Mouse (Mus musculus) embryonic facial prominence, embryonic 10.5 days (tissue): Measurements from ENCODE around the gene Pramel5. TPM values are rescaled to one million over a fixed set of nuclear protein-coding genes. Genes with fewer than 3 reads are reported as not detected.
"Not testable (repeated sequence)": the region's sequence is repeated elsewhere in the genome, so short reads cannot be mapped to it uniquely, and the experiment has no call there.

ENCODE experiments used
- DNase-seq: peaks from one replicate; pipeline ENCODE4 v3.0.0-alpha.2; 2017; ENCODE audit warnings: low spot score
- H3K27ac ChIP-seq: fragments of 300-500 bp; sonication (generic); replicated peaks from 2 replicates; pipeline ENCODE4 v1.5.1; 2016; ENCODE audit warnings: mild to moderate bottlenecking
- H3K27me3 ChIP-seq: fragments of 300-500 bp; sonication (generic); replicated peaks from 2 replicates; pipeline ENCODE4 v1.6.1; 2016; ENCODE audit warnings: low read depth, mild to moderate bottlenecking; ENCODE audit not compliant: poor library complexity, severe bottlenecking
- H3K36me3 ChIP-seq: fragments of 300-500 bp; sonication (generic); replicated peaks from 2 replicates; pipeline ENCODE4 v1.6.1; 2016; ENCODE audit warnings: mild to moderate bottlenecking, moderate library complexity
- H3K4me1 ChIP-seq: fragments of 300-500 bp; sonication (generic); 2 replicates; pipeline ENCODE4 v1.6.1; 2016
- H3K4me3 ChIP-seq: fragments of 300-500 bp; sonication (generic); 2 replicates; pipeline ENCODE4 v1.5.1; 2016; ENCODE audit warnings: mild to moderate bottlenecking, moderate library complexity
- H3K9me3 ChIP-seq: fragments of 300-500 bp; sonication (generic); 2 replicates; pipeline ENCODE4 v1.6.1; 2016; ENCODE audit warnings: mild to moderate bottlenecking
- WGBS: fragments of 180-500 bp; shearing (Covaris S2); methylation state at CpG from one replicate; pipeline ENCODE4 v1.1.7; 2016; 5-methylcytosine and 5-hydroxymethylcytosine counted together
- polyA plus RNA-seq: library from polyadenylated mRNA; unstranded; fragments of >200 nt; fragmentation: Nextera tagmentation; extraction: Ambion mirVana; gene quantifications from 2 replicates; pipeline ENCODE4 v1.2.1, GENCODE M21; 2016

Pramel5 gene
- not detected in 2 replicates for polyA plus RNA-seq

- not testable (repeated sequence) for H3K4me1 ChIP-seq, DNase-seq, H3K27ac ChIP-seq, H3K4me3 ChIP-seq, H3K27me3 ChIP-seq, H3K36me3 ChIP-seq
- H3K9me3 ChIP-seq, result peaks cover 24% of the 10 kb centered on the region
- WGBS, result 72% methylated on average over 1 of the region's 1 CpGs
These were observed at the start of gene Pramel5 for GRCm38 (mm10) chr4:144280388-144280787. Gene Pramel5, minus strand, starts transcription at chr4:144280488.

GRCm38 (mm10) chr4:144329949-144330348, 49.7 kb upstream of the Pramel5 start, which contains the start of gene Gm13128:
Gene Gm13128, plus strand, starts transcription at chr4:144330249.
- not testable (repeated sequence) for H3K4me3 ChIP-seq, DNase-seq, H3K27ac ChIP-seq, H3K36me3 ChIP-seq, H3K27me3 ChIP-seq, H3K4me1 ChIP-seq, H3K9me3 ChIP-seq
- 73% methylated on average over 4 of the region's 4 CpGs for WGBS

GRCm38 (mm10) chr4:144312666-144313460, 32.6 kb upstream of the Pramel5 start:
- H3K4me3 ChIP-seq, H3K9me3 ChIP-seq, H3K27me3 ChIP-seq, H3K4me1 ChIP-seq, H3K36me3 ChIP-seq, DNase-seq, H3K27ac ChIP-seq: not testable (repeated sequence)
- 83% methylated on average over 2 of the region's 2 CpGs for WGBS

- DNase-seq, H3K4me3 ChIP-seq, H3K9me3 ChIP-seq, H3K27me3 ChIP-seq, H3K36me3 ChIP-seq, H3K4me1 ChIP-seq, H3K27ac ChIP-seq: not testable (repeated sequence)
- WGBS, result 68% methylated on average over 1 of the region's 1 CpGs
These were observed 19.1 kb upstream of the Pramel5 start for GRCm38 (mm10) chr4:144299414-144299813.

- not testable (repeated sequence) for H3K4me1 ChIP-seq, DNase-seq, H3K9me3 ChIP-seq, H3K4me3 ChIP-seq, H3K27me3 ChIP-seq, H3K27ac ChIP-seq, H3K36me3 ChIP-seq
These were observed 25.5 kb downstream of the Pramel5 start for GRCm38 (mm10) chr4:144254768-144255167.

Other genes starting within 250 kb of the Pramel5 start
- gene Pramel4, start 221.4 kb downstream of the Pramel5 start, polyA plus RNA-seq, result not detected in 2 replicates
- gene Gm13102, start 174.0 kb downstream of the Pramel5 start, polyA plus RNA-seq, result not detected in 2 replicates
- gene Oog3, start 117.8 kb downstream of the Pramel5 start, polyA plus RNA-seq, result not detected in 2 replicates
- not detected in 2 replicates for gene Oog2, start 89.8 kb downstream of the Pramel5 start, polyA plus RNA-seq
- not detected in 2 replicates for gene C87977, start 67.2 kb downstream of the Pramel5 start, polyA plus RNA-seq
- not detected in 2 replicates for gene Gm13128, start 49.8 kb upstream of the Pramel5 start, polyA plus RNA-seq
- not detected in 2 replicates for gene Gm13119, start 77.5 kb upstream of the Pramel5 start, polyA plus RNA-seq
- gene Pramef20, start 97.4 kb upstream of the Pramel5 start, polyA plus RNA-seq, result not detected in 2 replicates
- 0.30 TPM in 1 of 2 replicates, not detected in the other for gene Pramef12, start 128.0 kb upstream of the Pramel5 start, polyA plus RNA-seq
- gene 1700012P22Rik, start 158.3 kb upstream of the Pramel5 start, polyA plus RNA-seq, result not detected in 2 replicates
- gene Gm9944, start 172.8 kb upstream of the Pramel5 start, polyA plus RNA-seq, result not detected in 2 replicates
- not detected in 2 replicates for gene Aadacl3, start 183.3 kb upstream of the Pramel5 start, polyA plus RNA-seq
- not detected in 2 replicates for gene 9430007A20Rik, start 239.3 kb upstream of the Pramel5 start, polyA plus RNA-seq